Mouse (Mus musculus) left cerebral cortex, adult 18-20 months (tissue): ENCODE measurements at regions not wholly inside any gene's neighbourhood (a gene's known extent, or its start where the extent isn't known, plus 50 kb on each side); places are given as distances from the start of the nearest gene placed in this dataset.

Experiments used
- DNase-seq, 2 experiments: peaks; one replicate each; pipeline ENCODE4 v3.0.0; 2021 to 2022; ENCODE audit warnings: low spot score in 2 of 2, mixed read lengths in 1 of 2

- no peak for DNase-seq
Observed at GRCm38 (mm10) chr2:61246691-61247258, 283.8 kb upstream of the Rbms1 start.

DNA sequence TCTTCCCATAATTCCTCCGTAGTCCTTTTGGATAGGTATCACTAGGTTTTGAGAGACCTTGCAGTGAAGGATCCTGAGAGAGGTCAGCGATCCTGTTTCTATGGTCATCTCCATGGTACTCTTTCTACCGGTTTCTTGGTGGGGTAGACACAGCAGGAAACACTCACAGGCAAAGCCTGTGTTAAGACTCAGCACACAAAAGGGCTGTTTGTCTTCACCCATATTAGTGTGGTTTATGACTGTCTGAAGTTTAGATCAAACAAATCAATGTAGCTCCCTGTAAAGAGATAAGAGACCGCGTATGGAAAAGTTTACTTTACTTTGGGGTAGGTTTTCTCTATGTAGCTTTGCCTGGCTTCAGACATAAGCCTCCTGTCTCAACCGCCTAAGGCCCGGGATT, 282.5 kb upstream of the Rbms1 start:
- DNase-seq, result no peak

GRCm38 (mm10) chr2:61221676-61222075, 258.7 kb upstream of the Rbms1 start:
- no peak for DNase-seq

- no peak for DNase-seq
Observed at GRCm38 (mm10) chr2:61221157-61221556, 258.2 kb upstream of the Rbms1 start.

GRCm38 (mm10) chr2:61213951-61214350, 251.0 kb upstream of the Rbms1 start:
- no peak for DNase-seq

GRCm38 (mm10) chr2:61201387-61201786, 238.4 kb upstream of the Rbms1 start:
- no peak for DNase-seq

DNA sequence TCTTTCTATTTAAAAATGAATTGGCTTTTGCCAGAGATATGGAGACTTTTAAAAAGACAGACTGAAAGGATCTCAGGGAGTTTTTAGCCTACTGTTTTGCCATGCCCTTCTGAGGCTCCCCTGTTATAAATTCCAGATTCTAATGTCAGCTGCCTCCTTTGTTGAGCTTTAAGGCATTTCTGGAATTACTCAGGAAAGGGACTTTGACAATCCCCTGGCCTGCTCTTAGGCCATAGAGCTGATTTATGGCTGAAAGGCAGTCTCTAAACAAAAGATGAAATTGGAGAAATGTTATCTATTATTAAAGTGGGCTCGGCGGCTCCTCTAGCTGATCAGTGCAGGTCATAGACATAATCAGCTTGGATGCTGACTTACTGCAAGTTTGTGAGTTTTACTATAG, 231.0 kb upstream of the Rbms1 start:
- no peak for DNase-seq

DNA sequence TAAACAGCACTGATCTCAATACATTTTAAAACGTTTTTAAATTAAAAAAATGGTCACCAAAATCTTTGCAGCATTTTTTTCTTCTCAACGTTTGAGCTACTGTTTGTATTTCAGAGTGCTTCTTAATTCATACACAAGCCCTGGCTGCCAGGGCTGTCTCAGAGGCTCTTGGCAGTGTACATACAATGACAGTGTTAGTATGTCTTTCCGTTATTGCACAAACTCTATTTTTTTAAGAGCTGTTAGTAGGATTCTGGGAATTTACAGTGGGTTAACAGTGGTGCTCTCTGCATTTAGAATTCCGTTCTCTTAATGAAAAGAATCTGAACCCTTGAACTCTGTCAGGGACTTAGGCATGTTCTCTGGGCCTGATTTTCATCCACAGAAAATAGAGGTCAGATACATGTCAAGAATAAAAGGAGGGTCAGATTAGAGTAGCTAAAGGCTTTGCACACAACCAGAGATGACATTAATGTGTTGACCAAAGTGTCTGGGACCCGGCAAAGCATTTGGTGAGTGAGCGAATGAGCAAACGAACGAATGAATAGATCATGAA, 219.5 kb upstream of the Rbms1 start:
- DNase-seq, result no peak

- no peak for DNase-seq
Observed at GRCm38 (mm10) chr2:61177801-61178200, 214.8 kb upstream of the Rbms1 start.

- no peak for DNase-seq
Observed at GRCm38 (mm10) chr2:61176807-61177206, 213.8 kb upstream of the Rbms1 start.

- DNase-seq, result no peak
Observed at GRCm38 (mm10) chr2:61173581-61173980, 210.6 kb upstream of the Rbms1 start.

DNA sequence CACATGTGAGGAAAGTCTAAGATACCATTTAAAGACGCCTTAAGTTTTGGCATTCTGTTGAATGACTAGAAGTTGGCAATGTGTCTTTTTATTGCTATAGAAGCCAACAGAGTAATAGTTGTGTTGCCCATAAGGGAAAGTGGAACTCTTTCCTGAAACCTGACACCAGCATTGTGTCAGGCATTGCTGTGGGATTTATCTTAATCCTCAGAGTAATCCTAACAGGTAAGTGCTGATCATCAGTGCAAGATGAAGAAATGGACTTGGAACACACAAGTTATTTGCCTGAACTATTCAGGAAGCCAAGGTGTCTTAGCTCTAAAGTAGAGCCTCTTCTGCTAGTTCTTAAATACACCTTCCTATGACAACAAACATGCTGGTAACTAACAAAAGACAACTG, 198.3 kb upstream of the Rbms1 start:
- no peak for DNase-seq

GRCm38 (mm10) chr2:61159761-61160160, 196.8 kb upstream of the Rbms1 start:
- DNase-seq, result no peak

DNA sequence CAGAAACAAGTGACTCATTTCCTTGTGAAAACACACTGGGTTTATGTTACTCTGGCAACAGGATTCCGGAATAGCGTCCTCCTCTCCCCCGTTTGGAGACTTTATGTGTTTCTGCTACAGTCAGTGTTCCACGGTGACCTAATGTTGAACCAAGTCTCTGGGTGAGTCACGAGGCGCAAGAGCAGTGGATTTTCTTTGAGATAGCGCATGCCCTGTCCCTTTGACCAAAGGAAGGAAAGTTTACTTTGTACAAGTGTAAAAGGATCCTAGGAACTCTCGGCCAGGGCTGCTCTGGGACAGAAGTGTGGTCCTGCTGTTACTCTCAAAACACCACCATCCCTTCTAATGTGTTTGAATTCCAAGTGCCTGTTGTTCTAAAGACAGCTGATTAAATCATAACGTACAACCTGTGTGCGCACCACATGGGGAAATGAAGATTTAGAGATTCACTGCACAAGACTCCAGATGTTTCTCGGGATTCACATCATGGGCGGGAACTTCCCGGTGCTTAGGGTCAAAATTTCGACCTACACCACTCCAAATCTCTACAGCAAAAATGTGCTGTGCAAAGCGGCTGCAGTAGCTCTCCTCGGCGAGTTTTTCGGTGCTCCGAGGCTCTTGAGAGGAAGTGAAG, 176.1 kb upstream of the Rbms1 start:
- DNase-seq, result peak; percentile 2 to 9

GRCm38 (mm10) chr2:61138625-61138997, 175.6 kb upstream of the Rbms1 start:
- no peak for DNase-seq

GRCm38 (mm10) chr2:61137378-61137777, 174.4 kb upstream of the Rbms1 start:
- no peak for DNase-seq

DNA sequence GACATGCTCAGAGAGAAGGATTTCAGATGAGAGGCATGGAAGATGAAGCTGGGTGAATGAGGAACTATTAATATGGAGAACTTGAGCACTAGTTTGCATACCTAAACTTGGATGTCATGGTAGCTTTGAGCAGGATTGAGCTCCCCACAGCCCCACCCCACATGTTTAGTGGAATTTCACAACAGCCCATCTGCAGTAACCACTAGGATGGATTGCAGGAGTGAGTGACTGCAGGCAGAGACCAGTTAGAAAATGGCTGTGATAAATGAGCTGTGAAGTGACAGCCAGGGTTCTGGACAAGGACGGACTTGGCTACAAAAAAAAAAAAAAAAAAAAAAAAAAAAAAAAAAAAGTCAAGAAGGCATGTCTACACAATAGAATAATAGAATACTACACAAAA, 173.9 kb upstream of the Rbms1 start:
- no peak for DNase-seq

DNA sequence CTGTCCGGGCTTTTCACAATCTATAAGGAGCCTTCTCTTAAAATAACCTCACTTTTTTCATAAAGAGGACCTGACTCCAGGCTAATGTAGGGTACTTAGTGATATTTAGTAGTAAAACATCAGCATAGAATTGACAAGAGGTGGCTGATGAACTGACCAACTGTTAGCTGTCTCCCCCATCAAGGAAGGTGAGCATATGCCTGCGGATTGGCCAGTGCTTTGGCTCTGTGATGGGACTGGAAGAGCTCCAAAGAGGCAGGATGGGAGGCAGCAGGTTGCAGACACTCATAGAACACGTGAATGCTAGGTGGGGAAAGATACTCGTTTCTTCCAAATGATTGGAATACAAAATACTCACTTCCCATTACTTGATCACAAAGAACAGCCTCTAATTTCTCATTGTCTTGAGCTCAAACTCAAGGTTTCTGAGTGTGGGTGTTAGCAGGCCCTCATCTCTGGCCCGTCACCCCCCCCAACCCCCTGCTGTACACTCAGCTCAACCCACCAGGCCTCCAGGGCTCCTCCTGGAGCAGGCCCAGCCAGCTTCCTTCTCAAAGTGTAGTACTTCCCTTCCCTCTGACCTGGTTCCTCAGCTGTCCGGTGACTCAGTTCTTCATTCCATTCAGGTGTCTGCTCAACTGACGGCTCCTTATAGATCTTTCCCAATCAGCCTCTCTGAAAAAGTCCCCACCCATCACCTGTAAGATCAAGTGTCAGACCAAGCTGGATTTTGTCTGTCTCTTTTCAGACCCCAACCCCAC, 160.2 kb upstream of the Rbms1 start:
- DNase-seq, result no peak

GRCm38 (mm10) chr2:61121281-61121680, 158.3 kb upstream of the Rbms1 start:
- no peak for DNase-seq

- DNase-seq, result no peak
Observed at GRCm38 (mm10) chr2:61114620-61115019, 151.6 kb upstream of the Rbms1 start.

- no peak for DNase-seq
Observed at GRCm38 (mm10) chr2:61113916-61114315, 150.9 kb upstream of the Rbms1 start.

- no peak for DNase-seq
Observed at GRCm38 (mm10) chr2:61110591-61110990, 147.6 kb upstream of the Rbms1 start.
